Mouse (Mus musculus) embryo, embryonic 11 days (tissue): ENCODE measurements around the gene Tmem164.

ENCODE experiments used
- DNase-seq: peaks from one replicate; pipeline ENCODE4 v3.0.0-alpha.2; 2015

The Tmem164 gene

GRCm38 (mm10) chrX:142830572-142830971 lies 149.4 kb downstream of the Tmem164 start:
- no peak for DNase-seq

DNA sequence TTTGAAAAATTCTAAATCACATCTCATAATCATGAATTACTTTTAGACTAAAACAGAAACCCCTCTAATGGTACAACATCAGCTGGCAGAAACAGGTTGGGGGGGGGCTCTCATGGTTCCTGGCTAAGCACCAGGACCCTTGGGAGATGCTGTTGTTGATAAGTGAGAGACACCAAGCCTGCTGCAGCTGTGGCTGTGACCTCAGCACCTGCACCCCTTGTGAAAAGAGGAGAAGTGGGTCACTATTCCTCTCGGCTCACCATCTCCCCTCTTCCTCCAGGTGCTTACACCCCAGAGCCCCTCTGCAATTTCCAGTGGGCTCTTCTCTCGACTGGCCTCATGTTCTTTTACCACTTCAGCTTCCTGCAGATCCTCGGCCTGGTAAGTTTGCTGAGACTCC lies 151.0 kb downstream of the Tmem164 start:
- no peak for DNase-seq

DNA sequence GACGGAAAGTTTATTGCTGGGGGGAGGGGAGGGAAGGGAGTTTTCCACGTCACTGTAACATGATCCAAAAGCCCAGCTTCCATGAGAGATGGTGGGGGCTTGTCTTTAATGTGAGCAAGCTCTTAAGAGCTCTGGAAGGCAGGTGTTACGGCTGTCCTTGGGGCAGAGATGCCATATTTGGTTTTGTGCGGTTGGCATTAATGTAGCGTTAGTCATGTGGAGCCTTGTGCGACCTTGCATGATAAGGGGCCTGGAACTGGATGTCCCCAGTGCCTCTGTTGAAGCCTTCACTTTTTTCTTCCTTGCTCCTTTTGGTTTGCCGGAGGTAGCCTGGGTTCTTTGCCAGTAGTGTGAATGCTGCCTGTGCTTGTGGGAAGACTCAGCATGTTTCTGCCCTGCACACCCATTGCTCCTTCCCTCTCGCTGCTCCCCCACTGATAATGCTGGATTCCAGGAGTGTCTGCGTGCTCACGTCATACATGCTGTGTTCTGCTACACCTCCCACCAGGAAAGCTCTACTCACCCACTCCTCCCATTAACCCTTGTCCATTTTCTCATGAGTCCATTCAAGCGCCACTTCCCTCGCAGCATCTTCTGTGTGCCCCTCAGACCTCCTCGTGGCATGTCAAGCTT lies 152.1 kb downstream of the Tmem164 start:
- DNase-seq: no peak

GRCm38 (mm10) chrX:142834807-142835206 lies 153.6 kb downstream of the Tmem164 start:
- no peak for DNase-seq

DNA sequence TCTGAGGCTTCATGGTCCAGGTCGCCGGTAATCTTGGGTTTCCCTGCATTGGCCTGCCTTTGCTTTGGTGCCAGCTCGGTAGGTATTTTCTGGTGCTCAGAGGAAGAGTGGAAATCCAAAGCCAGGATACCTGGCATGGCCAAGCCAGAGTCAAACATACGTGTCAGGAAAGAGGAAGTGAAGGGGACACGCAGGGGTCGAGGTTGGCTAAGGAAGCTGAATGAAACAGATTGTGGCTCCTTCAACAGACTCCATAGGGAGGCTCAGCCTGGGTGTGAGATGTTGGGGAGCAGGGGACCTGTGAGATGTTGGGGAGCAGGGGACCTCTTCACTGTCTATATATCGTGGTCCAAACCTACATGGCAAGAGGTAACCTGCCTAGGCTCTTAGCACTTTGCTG lies 155.2 kb downstream of the Tmem164 start:
- DNase-seq: no peak

DNA sequence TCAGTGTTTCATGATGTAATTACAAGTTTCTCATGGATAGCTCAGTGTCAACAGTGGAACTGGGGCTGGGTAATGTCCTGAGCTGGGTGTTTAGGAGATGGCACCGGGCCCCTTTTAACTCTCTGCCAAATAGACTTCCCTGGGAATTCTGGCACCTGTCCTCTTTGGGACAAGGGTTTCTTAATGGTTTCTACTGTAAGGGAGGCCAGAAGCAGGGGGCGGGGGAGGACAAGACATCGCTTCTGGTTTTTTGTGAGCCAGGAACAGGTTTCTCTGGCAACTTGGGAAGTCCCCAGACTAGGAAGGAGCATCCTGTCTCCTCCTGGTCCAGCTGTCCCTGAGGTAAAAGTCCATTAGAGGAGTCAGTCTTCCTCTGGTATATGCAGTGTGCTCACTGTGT lies 156.1 kb downstream of the Tmem164 start:
- DNase-seq: no peak

GRCm38 (mm10) chrX:142838841-142839240 lies 157.6 kb downstream of the Tmem164 start:
- DNase-seq: no peak

- no peak for DNase-seq
These were observed 158.2 kb downstream of the Tmem164 start for GRCm38 (mm10) chrX:142839411-142839810.

DNA sequence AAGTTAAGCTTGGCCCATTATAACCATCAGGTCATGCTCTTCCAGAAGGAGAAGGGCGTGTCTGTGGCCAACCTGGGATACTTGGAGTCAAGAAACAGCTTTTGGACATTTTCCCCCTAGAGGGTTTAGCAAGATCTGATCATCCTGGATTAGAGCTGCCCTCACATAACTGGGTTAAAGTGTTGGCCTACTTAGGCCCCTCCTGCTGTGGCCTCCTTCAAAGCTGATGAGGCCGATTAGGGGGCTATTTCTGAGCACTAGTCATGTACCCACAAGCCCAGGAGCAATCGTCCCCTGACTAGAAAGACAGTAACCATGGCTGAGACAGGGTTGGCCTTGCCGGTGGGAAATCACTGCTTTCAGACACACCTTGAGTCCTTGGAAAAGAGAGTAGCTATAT lies 160.7 kb downstream of the Tmem164 start:
- no peak for DNase-seq

GRCm38 (mm10) chrX:142846266-142846665 lies 165.1 kb downstream of the Tmem164 start:
- no peak for DNase-seq

DNA sequence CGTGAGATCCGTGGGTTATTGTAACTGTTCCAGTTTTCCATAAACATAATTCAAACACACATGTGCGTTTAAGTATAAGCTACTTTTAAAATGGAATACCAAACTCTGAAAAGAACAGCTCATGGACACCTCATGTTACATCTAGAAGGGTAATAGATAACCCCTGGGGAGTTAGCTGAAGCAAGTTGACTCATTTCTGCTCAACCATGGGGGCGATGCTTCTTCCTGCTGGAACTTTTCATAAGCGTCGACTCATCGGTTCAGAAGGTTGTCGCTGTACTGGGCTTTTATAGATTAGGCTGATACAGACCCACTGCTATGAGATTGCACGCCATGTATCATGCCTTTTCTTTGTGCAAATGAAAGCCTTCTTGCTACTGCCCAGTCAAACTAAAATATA lies 166.8 kb downstream of the Tmem164 start:
- DNase-seq: no peak

DNA sequence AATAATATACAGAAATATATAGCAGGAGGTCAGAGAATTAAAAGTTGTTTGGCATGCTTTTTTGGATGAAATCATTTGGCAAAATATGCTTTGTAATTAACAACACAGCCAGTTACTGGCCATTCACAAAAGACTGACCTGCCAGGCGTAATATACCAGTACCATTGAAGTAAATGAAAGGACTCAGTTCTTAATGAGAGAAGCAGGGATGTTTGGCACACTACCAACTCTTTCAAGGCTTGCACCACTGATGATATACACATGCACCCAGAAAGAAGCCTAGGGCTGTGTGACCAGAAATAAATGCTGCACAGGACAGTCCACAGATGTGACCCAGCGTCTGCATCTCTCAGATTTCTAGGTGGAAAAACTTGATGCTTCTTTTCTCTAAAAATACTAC lies 188.6 kb downstream of the Tmem164 start:
- no peak for DNase-seq

DNA sequence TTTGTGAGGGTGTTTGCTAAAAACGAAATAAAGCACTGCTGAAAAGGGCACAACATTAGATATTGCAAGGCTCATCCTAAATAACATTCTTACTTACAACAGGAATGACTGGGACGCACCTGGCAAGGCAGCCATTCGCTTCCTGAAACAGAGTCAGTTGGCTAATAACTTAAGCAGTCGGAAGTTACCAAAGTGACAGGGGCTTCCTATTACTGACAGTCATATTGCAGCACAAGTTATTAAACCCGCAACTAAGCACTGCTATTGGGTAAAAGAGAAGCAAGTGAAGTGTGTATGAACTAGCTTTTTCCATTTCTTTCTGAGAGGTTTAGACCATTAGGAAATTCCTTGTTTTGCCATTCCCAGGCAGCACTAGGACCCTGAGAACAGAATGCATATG lies 201.0 kb downstream of the Tmem164 start:
- no peak for DNase-seq

DNA sequence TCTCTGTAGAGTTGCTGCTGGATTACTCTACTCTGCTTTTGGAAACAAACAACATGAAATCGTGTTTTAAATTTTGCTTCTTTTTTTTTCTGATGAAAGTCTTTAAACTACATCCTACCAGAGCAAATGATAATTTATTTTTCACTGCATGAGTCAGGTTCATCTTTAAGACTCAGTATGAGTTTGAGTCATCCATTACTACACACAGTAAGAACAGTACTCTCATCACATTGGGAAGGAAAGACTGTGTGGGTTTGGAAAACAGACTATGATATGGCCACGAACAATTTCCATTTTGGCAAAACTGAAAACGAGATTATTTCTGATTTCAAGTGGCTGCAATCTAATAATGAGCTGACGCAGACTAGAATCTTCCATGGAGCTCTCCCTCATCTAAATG lies 202.4 kb downstream of the Tmem164 start:
- no peak for DNase-seq

- DNase-seq: no peak
These were observed 204.8 kb downstream of the Tmem164 start for GRCm38 (mm10) chrX:142885962-142886361.
